Mouse (Mus musculus): ENCODE measurements around the gene Odf3l2.

The Odf3l2 gene

DNA sequence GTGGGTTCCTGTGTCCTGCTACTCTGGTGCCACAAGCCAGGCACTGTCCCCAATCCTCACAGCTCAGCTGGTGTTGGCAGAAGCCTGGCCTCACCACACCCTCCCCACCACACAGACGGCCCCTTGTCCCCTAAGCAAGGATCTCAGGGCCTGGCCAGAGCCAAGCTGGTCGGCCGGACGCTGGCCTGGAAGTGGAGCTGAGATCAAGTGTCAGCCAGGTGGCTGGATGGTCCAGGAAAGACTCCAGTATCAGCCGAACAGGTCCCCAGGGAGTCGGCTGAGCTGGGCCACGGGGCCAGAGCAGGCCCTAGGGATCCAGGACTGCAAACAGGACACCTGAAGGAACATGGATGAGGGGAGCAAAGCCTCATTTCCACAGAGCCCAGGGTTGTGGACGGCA, at the start of gene Odf3l2:
TSS of gene Odf3l2 (minus strand) at position 28 of the 400 bp plus-strand sequence.
- no peak for DNase-seq (ENCODE audit: low spot score)

DNA sequence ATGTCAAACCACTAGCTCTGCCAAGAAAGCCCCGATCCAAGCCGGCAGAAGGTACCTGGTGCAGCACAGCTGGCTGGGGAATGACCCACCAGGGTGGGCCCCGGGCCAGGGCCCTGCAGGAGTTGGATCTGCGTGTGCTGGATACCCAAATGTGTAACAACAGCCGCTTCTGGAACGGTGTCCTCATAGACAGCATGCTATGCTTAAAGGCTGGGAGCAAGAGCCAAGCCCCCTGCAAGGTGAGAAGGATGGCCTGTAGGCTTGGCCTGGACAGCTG, 48.8 kb upstream of the Odf3l2 start:
- DNase-seq (ENCODE audit: low spot score) = no peak

DNA sequence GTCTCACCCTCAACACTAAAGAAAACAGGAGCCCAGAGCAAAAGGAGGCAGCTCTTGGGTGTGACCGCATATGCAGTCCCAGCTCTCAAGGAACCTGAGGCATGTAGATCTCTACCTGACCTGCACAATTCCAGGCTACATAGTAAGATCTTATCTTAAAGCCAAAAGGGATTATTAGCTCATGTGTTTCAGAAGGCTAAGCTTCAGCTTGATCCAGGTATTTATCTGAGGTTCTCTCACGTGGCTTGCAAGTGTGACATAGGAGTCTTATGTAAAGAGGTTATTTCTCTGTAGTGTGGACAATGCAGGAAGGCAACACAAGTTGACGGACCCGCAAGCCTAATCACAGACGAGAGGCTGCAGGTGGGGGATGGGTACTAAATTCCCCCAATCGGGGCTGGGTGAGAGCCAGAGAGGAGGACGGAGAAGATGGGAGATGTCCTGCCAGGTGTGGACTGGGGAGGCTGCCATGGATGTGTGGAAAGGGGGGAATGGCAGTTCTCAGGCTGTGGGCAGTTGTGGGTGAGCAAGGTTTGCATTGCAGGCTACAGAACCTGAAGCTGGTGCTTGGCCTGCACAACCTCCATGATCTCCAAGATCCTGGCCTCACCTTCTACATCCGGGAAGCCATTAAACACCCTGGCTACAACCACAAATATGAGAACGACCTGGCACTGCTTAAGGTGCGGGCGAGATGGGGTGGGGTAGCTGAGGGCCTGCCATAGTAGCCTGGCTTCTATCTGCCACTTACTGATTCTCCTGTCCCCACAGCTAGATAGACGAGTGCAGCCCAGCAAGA, 48.2 kb upstream of the Odf3l2 start:
- DNase-seq (ENCODE audit: low spot score) = no peak

DNA sequence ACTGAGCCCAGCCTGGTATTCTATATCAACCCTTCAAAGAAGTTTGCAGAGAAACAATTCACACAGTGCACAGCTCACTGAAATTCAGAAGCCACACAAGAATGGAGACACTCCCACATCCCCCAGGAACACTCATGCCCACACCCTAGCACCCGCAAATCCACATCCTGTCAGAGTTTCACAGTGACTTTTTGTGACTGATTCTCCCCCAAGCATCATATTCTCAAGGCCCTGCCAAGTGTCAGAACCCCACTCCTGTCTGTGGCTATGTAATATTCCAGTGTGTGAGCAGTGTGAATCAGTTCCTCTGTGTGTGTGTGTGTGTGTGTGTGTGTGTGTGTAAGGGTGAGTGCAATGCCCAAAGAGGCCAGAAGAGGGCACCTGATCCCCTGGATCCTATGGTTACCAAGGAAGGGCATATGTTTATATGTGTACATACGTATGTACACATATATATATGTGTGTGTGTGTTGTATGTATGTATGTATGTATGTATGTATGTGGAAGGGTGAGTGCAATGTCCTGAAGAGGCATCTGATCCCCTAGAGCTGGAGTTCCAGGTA, 46.5 kb upstream of the Odf3l2 start:
- no peak for DNase-seq (ENCODE audit: low spot score)

DNA sequence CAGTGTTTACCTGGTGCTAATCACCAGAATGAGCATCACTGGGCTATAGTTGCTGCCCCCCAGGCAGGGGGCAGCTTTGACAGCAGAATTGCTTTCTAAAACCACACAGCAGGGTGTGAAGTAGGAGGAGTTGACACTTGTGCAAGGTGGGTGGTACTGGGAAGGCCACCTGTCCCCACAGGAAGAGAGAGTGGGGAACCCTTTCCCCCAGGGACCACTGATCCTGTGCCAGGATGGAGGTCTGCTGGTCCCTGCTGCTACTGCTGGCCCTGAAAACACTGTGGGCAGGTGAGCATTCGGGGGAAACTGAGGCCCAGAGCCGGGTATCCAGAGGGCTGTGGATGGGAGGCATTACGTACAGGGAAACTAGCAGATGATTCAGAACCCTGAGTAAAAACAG, 43.6 kb upstream of the Odf3l2 start:
- no peak for DNase-seq (ENCODE audit: low spot score)

DNA sequence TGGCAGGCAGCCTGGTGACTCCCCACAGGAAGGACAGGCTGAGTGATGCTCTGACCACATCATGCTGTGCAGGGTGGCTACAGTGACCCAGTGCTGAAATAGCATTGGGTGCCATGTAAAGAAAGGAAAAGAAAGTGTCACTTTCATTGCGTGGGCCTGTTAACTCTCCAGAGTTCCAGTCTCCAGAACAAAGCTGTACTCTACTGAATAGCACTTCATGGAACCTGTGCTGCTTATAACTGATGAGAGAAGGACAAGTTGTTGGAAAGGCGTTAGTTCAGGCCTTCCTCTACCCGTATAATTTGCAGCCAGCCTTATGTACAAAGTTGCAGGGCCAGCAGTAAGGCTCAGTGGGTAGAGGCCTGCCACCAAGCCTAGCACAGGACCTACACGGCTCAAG, 43.2 kb upstream of the Odf3l2 start, which contains the start of gene Gzmm:
TSS of gene Gzmm (plus strand) at position 301 of the 400 bp plus-strand sequence.
- no peak for DNase-seq (ENCODE audit: low spot score)

GRCm38 (mm10) chr10:79687513-79687912, 42.0 kb upstream of the Odf3l2 start:
- no peak for DNase-seq (ENCODE audit: low spot score)

DNA sequence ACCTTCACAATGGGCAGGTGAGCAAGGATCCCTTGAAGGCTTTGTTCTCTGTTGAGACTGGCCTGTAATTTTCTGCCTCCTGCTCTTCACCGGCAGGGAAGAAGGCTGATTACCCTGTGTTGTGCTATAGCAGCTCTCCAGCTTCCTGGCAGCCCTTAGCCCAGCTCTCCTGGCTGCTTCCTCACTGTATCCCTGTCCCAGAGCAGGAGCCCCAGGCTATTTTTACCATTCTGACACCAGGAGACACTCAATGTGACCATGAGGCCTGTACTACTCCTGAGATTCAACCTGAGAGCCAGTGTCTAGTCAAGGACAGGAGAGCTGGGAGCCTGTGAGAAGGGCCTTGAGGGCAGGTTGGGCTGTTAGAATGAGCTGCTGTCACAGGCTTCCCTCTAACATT, 41.2 kb upstream of the Odf3l2 start:
- no peak for DNase-seq (ENCODE audit: low spot score)

DNA sequence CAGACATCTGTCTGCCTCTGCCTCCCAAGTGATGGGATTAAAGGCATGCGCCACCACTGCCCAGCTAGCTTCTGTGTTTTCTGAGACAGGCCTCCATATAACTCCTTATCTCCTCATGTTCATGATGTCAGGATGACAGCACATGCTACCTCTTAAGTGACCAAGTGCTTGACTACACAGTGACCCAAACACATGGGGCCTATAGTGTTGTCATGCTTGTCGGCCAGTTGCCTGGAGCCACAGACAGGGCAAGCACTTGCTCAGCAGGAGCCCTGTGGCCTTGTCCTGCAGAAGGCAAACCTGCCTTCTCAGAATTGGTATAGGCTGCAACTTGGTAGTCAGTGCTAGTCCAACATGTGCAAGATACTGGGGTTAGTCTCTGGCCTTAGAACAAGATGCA, 40.7 kb upstream of the Odf3l2 start:
- no peak for DNase-seq (ENCODE audit: low spot score)

DNA sequence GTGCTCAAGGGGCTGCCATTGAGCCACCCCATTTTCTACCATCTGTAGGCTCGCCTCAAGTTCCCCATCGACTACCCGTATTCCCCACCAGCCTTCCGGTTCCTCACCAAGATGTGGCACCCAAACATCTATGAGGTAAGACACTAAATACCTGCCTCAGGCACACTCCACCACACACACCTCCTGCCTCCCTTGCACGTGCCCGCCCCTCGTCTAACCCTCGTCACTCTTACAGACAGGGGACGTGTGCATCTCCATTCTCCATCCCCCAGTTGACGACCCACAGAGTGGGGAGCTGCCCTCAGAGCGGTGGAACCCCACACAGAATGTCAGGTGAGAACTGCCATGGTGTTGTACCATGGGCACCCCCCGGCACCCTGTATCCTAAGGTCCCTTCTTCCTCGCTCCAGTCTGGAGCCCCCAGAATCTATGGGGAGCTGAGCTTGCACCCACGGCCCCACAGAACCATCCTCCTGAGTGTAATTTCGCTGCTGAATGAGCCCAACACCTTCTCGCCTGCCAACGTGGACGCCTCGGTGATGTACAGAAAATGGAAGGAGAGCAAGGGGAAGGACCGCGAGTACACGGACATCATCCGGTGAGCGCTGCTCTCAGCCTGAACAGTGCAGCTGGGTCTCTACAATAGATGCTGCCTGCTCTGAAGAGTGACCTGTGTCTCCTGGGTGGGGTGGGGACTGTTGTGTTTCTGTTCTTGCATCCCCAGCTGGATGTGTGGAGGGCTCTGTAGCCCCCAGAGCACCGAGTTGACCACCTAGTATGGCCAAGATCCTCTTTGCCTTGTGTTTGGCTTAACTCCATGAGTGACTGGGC, 39.4 kb upstream of the Odf3l2 start:
- DNase-seq (ENCODE audit: low spot score) = no peak

GRCm38 (mm10) chr10:79683726-79684640, 38.4 kb upstream of the Odf3l2 start:
- no peak for DNase-seq (ENCODE audit: low spot score)

GRCm38 (mm10) chr10:79682916-79683582, 37.5 kb upstream of the Odf3l2 start:
- DNase-seq (ENCODE audit: low spot score) = peak; percentile 51

DNA sequence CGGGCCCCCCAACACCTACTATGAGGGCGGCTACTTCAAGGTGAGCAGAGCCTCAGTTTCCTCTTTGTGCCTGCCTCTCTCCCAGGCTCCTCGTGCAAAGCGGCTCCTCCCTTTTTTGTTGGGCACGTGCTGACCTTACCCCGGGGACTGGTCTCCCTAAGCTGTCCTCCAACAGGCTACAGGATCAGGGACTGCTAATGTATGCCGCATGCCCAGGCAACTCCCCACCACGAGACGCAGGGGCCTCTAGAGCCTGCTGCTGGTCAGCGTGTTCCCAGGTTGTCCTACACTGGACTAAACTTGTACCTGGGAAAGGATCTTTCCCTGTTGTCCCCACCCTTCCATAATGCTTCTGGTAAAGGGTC, 37.0 kb upstream of the Odf3l2 start:
- no peak for DNase-seq (ENCODE audit: low spot score)

- peak; percentile 99 for DNase-seq (ENCODE audit: low spot score)
Observed at GRCm38 (mm10) chr10:79681591-79682245, 36.2 kb upstream of the Odf3l2 start, which contains the start of gene Cdc34. TSS of gene Cdc34 (plus strand) at chr10:79682195.

GRCm38 (mm10) chr10:79680606-79681495, 35.3 kb upstream of the Odf3l2 start:
- no peak for DNase-seq (ENCODE audit: low spot score)

DNA sequence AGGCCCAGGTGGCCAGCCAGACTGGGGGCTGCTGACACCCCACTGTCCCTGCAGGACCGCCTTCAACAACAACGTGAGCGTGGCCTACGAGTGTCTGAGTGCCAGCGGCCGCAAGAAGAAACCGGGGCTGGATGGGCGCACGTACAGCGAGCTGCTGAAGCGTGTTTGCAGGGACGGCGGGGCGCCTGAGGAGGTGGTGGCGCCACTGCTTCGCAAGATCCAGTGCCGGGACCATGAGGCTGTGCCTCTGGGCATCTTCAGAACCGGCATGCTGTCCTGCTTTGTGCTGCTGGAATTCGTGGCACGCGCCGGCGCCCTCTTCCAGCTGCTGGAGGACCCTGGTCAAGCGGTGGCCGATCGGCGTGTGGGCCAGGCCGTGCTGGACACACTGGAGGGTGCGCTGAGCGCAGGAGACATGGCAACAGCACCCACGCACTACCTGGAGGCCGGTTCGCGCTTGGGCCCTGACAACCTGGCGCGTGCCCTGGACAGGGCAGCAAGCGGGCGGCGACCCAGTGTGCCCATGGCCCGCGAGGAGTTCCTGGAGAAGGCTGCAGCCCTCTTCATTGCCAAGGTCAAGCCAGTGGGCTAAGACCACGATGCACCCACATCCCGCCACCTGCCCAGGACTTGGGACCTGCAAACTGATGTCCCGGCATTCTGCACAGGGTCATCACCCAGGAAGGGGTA, 30.0 kb upstream of the Odf3l2 start:
- no peak for DNase-seq (ENCODE audit: low spot score)

DNA sequence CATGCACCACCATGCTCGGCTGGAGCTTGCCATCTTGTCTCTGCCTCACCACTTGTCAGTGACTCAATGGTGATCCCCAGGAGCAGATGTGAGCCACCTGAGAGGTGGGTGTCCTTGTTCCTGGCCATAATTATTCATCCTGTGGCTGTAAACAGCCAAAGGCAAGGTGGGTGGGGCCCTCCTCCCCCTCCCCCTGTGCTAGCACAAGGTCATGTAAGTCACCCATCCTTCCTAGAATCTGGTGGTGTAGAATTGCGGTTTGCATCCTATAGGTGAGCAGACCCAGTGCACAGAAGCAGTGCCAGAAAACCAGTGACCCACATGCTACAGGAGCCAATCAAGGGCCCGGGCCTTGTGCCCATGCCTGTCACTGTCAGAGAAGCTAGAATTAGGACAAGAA, 27.5 kb upstream of the Odf3l2 start:
- no peak for DNase-seq (ENCODE audit: low spot score)

DNA sequence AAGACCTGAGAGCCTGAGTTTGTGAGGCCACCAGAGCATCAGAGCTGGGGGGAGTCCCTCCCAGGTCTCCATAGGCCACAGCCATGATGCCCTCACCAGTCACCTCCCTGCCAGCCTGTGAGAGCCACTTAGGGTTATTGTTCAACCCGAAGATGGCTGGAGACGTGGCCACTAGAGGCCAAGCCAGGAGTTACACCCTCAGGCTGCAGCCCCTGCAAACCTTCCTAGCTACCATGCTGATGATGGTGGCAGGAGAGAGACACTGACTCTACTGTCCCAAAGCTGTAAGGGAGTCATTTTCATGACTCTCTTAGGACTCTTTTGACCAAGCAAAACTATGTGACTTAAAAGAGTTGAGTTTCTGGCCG, 26.5 kb upstream of the Odf3l2 start:
- DNase-seq (ENCODE audit: low spot score) = no peak

- no peak for DNase-seq (ENCODE audit: low spot score)
Observed at GRCm38 (mm10) chr10:79671396-79672087, 26.0 kb upstream of the Odf3l2 start.
